In the genomic region with DNA sequence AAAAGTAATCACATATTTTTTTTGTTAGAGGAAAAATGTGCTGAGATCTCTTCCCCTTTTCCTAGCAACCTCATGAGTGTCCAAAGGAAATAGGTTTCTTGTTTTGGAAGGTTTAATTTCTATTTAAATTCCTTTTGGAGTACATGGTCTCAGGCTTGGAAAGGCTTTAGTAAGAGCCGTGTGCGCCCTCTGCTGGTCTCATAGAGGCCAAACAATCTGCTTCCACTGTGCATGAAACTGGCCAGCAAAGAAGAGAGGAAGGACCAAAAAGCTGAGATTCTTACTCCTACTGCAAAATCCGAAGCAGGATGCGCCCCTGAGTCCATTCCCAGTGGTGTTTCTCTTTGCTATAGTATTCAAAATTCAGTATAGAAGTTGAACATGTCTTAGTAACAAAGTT, we compare ENCODE assay signal across 8 mouse cellular contexts. TPM values are rescaled to one million over a fixed set of nuclear protein-coding genes. Genes with fewer than 3 reads are reported as not detected.
DNase-seq lines count a peak whose midpoint lies in the region; ATAC-seq lines count a peak whose summit lies in the region.

No protein-coding gene starts in this region.

- no peak for ATAC-seq in intestine, embryonic 14.5 days (replicated peaks; ENCODE audit: low FRiP score, low TSS enrichment, low read depth)
- no peak for ATAC-seq in intestine, embryonic 15.5 days

- H3K9ac ChIP-seq in intestine, embryonic 14.5 days (ENCODE audit: low read length): no peak overlapping the region
- no peak overlapping the region for H3K9ac ChIP-seq in intestine, embryonic 15.5 days

- H3K4me2 ChIP-seq in intestine, embryonic 14.5 days (ENCODE audit: low read length): no peak overlapping the region
- H3K4me2 ChIP-seq in intestine, embryonic 15.5 days (replicated peaks): no peak overlapping the region

- no peak overlapping the region for H3K4me3 ChIP-seq in intestine, embryonic 14.5 days (ENCODE audit: low read depth, low read length)
- H3K4me3 ChIP-seq in intestine, embryonic 15.5 days (replicated peaks): no peak overlapping the region

- 5% methylated on average over 4 of the region's 4 CpGs for WGBS in intestine, embryonic 14.5 days
- WGBS in intestine, embryonic 15.5 days: 12% methylated on average over 4 of the region's 4 CpGs

- intact Hi-C loops in left cerebral cortex, postnatal 36 days (cut with DNase I): loop anchor here (10.0 kb wide), 1 partner anchor 322 kb away; no protein-coding TSS in a partner anchor

- no peaks in the 10 kb centered on the region for H3K4me1 ChIP-seq in intestine, embryonic 14.5 days (replicated peaks; ENCODE audit: control insufficient read depth, insufficient read depth, low read length)
- no peaks in the 10 kb centered on the region for H3K4me1 ChIP-seq in intestine, embryonic 15.5 days (replicated peaks)

- H3K36me3 ChIP-seq in intestine, embryonic 14.5 days (ENCODE audit: control insufficient read depth, insufficient read depth, low read length): no peaks in the 10 kb centered on the region
- no peaks in the 10 kb centered on the region for H3K36me3 ChIP-seq in intestine, embryonic 15.5 days

- H3K27ac ChIP-seq in intestine, embryonic 14.5 days (ENCODE audit: low read depth): no peak overlapping the region
- no peak overlapping the region for H3K27ac ChIP-seq in intestine, embryonic 15.5 days

- H3K9me3 ChIP-seq in intestine, embryonic 14.5 days (ENCODE audit: control insufficient read depth, low read length): no peaks in the 10 kb centered on the region
- no peaks in the 10 kb centered on the region for H3K9me3 ChIP-seq in intestine, embryonic 15.5 days

- peak; percentile 74 for DNase-seq in intestine, embryonic 14.5 days (ENCODE audit: low spot score)
- peak; percentile 85 for DNase-seq in NIH3T3 (ENCODE audit: low read depth)
- DNase-seq in cerebellum, postnatal 25 days: peak; percentile 49 to 76
- DNase-seq in heart, postnatal 4 days: peak; percentile 75
- DNase-seq in left cerebral cortex, postnatal 36 days (ENCODE audit: low spot score in 2 of 2): peak; percentile 35 to 59
- DNase-seq in ovary, postnatal 14 days (ENCODE audit: low spot score): peak; percentile 25
- peak; percentile 61 for DNase-seq in thymus, postnatal 14 days

- no peaks in the 10 kb centered on the region for H3K27me3 ChIP-seq in intestine, embryonic 14.5 days (replicated peaks; ENCODE audit: control insufficient read depth, insufficient read depth, low read length)
- no peaks in the 10 kb centered on the region for H3K27me3 ChIP-seq in intestine, embryonic 15.5 days (replicated peaks)

RNA-seq across cellular contexts. Expression of a gene that starts 18.6 kb away (rescaled TPM):
- 2.3 and 2.7 TPM in 2 replicates for polyA plus RNA-seq in intestine, embryonic 14.5 days (2014; fragmentation: Nextera tagmentation; extraction: Ambion mirVana)
- polyA plus RNA-seq in intestine, embryonic 15.5 days (2015; fragmentation: Nextera tagmentation; extraction: Ambion mirVana): 3.0 and 3.5 TPM in 2 replicates
- total RNA-seq in heart, postnatal 4 days (2021): 10 to 100 TPM; 10.3 to 13.6 TPM
- total RNA-seq in left cerebral cortex, postnatal 36 days (2021): under 1 TPM; 0.62 to 0.91 TPM

Comparison
In these comparisons a context has a peak if more than half of its experiments do, and no peak if none do; other contexts are left out.
1. DNase-seq: peak in every context shown above with its lines; median percentile 85 in NIH3T3; 75 in heart, postnatal 4 days; 74 in intestine, embryonic 14.5 days; 62 in cerebellum, postnatal 25 days; 61 in thymus, postnatal 14 days; 47 in left cerebral cortex, postnatal 36 days; 25 in ovary, postnatal 14 days.
2. RNA of a gene that starts 18.6 kb away (total RNA-seq): 10.3 to 13.6 TPM in heart, postnatal 4 days; 0.62 to 0.91 TPM in left cerebral cortex, postnatal 36 days; every median in the first group is over 4 times any median in the second.